Mouse (Mus musculus): Measurements from ENCODE around the gene Ppp3ca.

DNA sequence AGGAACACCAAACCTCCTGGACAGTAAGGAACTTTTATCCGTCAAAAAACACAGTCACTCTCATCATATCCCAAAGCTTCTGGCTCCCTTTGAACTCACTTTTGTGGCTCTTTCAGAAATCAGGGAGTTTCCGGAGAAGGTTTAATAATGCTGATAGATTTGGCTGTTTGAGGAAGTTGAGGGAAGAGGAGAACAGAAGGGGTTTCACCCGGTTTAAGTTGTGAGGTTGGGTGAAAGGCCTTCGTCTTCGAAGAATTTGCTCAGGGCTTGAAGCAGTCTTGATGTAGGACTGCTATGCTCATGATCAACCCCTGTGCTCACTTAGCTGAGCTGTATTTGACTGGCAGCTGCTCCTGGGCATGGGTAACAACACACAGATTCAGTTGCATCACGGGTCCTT lies 86.2 kb downstream of the Ppp3ca start:
- no peak for TF ChIP-seq CTCF (IDR thresholded peaks at IDR 0.05; ENCODE audit: extremely low read depth, insufficient read length, insufficient replicate concordance, low read depth, low read length)
- no peak for TF ChIP-seq POLR2A (IDR thresholded peaks at IDR 0.05; ENCODE audit: low read depth, low read length)

Data from small intestine, adult 2 months (tissue).